Mouse (Mus musculus) heart, adult 2 months (tissue): Measurements from ENCODE around the gene Gabarapl1.

Experiments
- CTCF ChIP-seq: fragments of 200-600 bp; IDR thresholded peaks from 2 replicates; pipeline ENCODE4 v1.8.1; 2022; ENCODE audit warnings: antibody characterized with exemption, mild to moderate bottlenecking, moderate library complexity
- POLR2A ChIP-seq: fragments of 200-500 bp; IDR thresholded peaks from 2 replicates; pipeline ENCODE4 v1.6.1; 2011; ENCODE audit warnings: mild to moderate bottlenecking, low read depth, low read length, control low read depth; ENCODE audit not compliant: insufficient read depth

- TF ChIP-seq CTCF (peak; percentile 57), POLR2A (no peak)
Observed at GRCm38 (mm10) chr6:129581274-129581673, 48.3 kb downstream of the Gabarapl1 start.
